12 mouse cellular contexts compared by ENCODE assay signal in the genomic region with DNA sequence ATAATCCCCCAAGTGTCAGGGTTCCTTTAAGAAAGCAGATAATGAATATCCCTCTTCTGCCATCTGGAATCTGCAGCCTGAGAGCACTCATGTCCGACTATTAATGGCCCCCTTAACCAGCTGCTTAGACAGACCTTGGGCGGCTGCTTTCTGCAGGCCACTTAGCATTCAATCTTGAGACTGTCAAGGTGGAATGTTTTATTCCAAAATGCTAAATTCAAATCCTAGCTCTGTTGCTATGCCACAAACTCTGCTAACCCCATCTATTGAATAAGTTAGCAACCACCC.
"Had no signal": no experiment of that assay in that cellular context is flagged by ENCODE, and none has a peak within 500 bp of the region (broad histone marks: within the 10 kb centered on the region; RNA-seq: fewer than 3 reads in every experiment).

No protein-coding gene starts in this region.

- H3K36me3 ChIP-seq: kidney, embryonic 15.5 days; limb, embryonic 15.5 days; liver, embryonic 12.5 days; midbrain, embryonic 10.5 days; neural tube, embryonic 13.5 days had no signal

- ATAC-seq: liver, embryonic 12.5 days; midbrain, embryonic 16.5 days had no signal

- H3K9me3 ChIP-seq: kidney, embryonic 15.5 days; limb, embryonic 15.5 days; liver, embryonic 12.5 days; midbrain, embryonic 10.5 days; neural tube, embryonic 13.5 days had no signal

- H3K4me2 ChIP-seq: kidney, embryonic 15.5 days; limb, embryonic 15.5 days; liver, embryonic 12.5 days; neural tube, embryonic 13.5 days had no signal

- H3K9ac ChIP-seq: kidney, embryonic 15.5 days; limb, embryonic 15.5 days; liver, embryonic 12.5 days; neural tube, embryonic 13.5 days had no signal

- H3K27me3 ChIP-seq: kidney, embryonic 15.5 days; limb, embryonic 15.5 days; liver, embryonic 12.5 days; neural tube, embryonic 13.5 days had no signal

- H3K4me1 ChIP-seq: liver, embryonic 12.5 days had no signal

- DNase-seq: kidney, adult 2 months; kidney, postnatal 36 days; layer of hippocampus, adult 9-11 months; layer of hippocampus, postnatal 36 days; lung, postnatal 36 days; thymus, postnatal 36 days had no signal

- H3K4me3 ChIP-seq: kidney, embryonic 15.5 days; limb, embryonic 15.5 days; liver, embryonic 12.5 days; midbrain, embryonic 10.5 days; neural tube, embryonic 13.5 days had no signal

- H3K27ac ChIP-seq: limb, embryonic 15.5 days; liver, embryonic 12.5 days; midbrain, embryonic 10.5 days had no signal
